Mouse (Mus musculus) CH12.LX (cell line): ENCODE results near the gene Galnt9. TPM values are rescaled to one million over a fixed set of nuclear protein-coding genes. Genes with fewer than 3 reads are reported as not detected.

Experiments
- DNase-seq: peaks from one replicate; pipeline ENCODE4 v3.0.0-alpha.2; 2013; ENCODE audit errors: extremely low read depth
- H3K27ac ChIP-seq: 2 replicates; pipeline ENCODE4 v1.5.1; 2012; ENCODE audit warnings: low read depth, mild to moderate bottlenecking, control low read depth, moderate library complexity; ENCODE audit not compliant: insufficient read depth
- H3K27me3 ChIP-seq: replicated peaks from 2 replicates; pipeline ENCODE3; 2012; ENCODE audit warnings: inconsistent platforms
- H3K36me3 ChIP-seq, 2 experiments: replicated peaks in 1 of 2; 2 replicates each; pipeline versions ENCODE3 to v1.6.1; 2012; ENCODE audit warnings: inconsistent platforms in 1 of 2, low read length in 1 of 2, mild to moderate bottlenecking in 1 of 2, mixed read lengths in 1 of 2, moderate library complexity in 1 of 2; ENCODE audit not compliant: control insufficient read depth in 1 of 2, insufficient read depth in 1 of 2
- H3K4me1 ChIP-seq, 2 experiments: 2 replicates each; pipeline ENCODE4 v1.6.1; 2012; ENCODE audit warnings: inconsistent platforms in 1 of 2, moderate library complexity in 1 of 2; ENCODE audit not compliant: insufficient read depth in 2 of 2, control insufficient read depth in 1 of 2
- H3K4me2 ChIP-seq: 2 replicates; pipeline ENCODE4 v1.6.1; 2012; ENCODE audit warnings: low read depth, mild to moderate bottlenecking, control low read depth; ENCODE audit not compliant: poor library complexity, insufficient read depth, severe bottlenecking
- H3K4me3 ChIP-seq, 3 experiments: fragments of 150-350 bp in 1 of 3; sonication (generic) in 1 of 3; replicated peaks in 1 of 3; 2 replicates each; pipeline versions ENCODE3 to v1.5.1; 2011 to 2012; ENCODE audit warnings: low read depth in 2 of 3, low read length in 2 of 3, mild to moderate bottlenecking in 2 of 3, moderate library complexity in 2 of 3, control low read depth in 1 of 3, improper control_type of control experiment in 1 of 3, inconsistent platforms in 1 of 3, mixed read lengths in 1 of 3; ENCODE audit not compliant: poor library complexity in 1 of 3
- H3K79me2 ChIP-seq: replicated peaks from 2 replicates; pipeline ENCODE4 v1.6.1; 2012; ENCODE audit warnings: mild to moderate bottlenecking, moderate library complexity; ENCODE audit not compliant: control insufficient read depth, poor library complexity, insufficient read depth, severe bottlenecking; ENCODE audit errors: extremely low read depth
- H3K9ac ChIP-seq: 2 replicates; pipeline ENCODE4 v1.6.1; 2012; ENCODE audit warnings: low read depth, mild to moderate bottlenecking, control low read depth, moderate library complexity; ENCODE audit not compliant: insufficient read depth
- H3K9me3 ChIP-seq: replicated peaks from 2 replicates; pipeline ENCODE3; 2012; ENCODE audit warnings: low read length, inconsistent platforms, mixed read lengths
- BHLHE40 ChIP-seq: IDR thresholded peaks from 2 replicates; pipeline ENCODE4 v1.6.1; 2011; ENCODE audit warnings: mild to moderate bottlenecking, low read depth, low read length, improper control_type of control experiment
- E2F4 ChIP-seq: IDR thresholded peaks from 2 replicates; pipeline ENCODE4 v1.6.1; 2011; ENCODE audit warnings: low read depth, low read length, improper control_type of control experiment; ENCODE audit not compliant: insufficient replicate concordance
- ELF1 ChIP-seq: IDR thresholded peaks from 2 replicates; pipeline ENCODE4 v1.6.1; 2014; ENCODE audit warnings: low read depth, mild to moderate bottlenecking, inconsistent platforms, low read length, improper control_type of control experiment
- ETS1 ChIP-seq: conservative IDR thresholded peaks from 2 replicates; pipeline ENCODE4 v1.6.1; 2012; ENCODE audit warnings: low read depth, mild to moderate bottlenecking, inconsistent platforms, low read length, improper control_type of control experiment, moderate library complexity
- MAFK ChIP-seq: IDR thresholded peaks from 2 replicates; pipeline ENCODE4 v1.6.1; 2011; ENCODE audit warnings: low read length, improper control_type of control experiment; ENCODE audit not compliant: insufficient replicate concordance
- MAZ ChIP-seq: IDR thresholded peaks from 2 replicates; pipeline ENCODE4 v1.6.1; 2012; ENCODE audit warnings: low read depth, mild to moderate bottlenecking, inconsistent platforms, low read length, improper control_type of control experiment, moderate library complexity
- MEF2A ChIP-seq: IDR thresholded peaks from 2 replicates; pipeline ENCODE4 v1.6.1; 2014; ENCODE audit warnings: low read depth, mild to moderate bottlenecking, inconsistent platforms, low read length, improper control_type of control experiment, borderline replicate concordance
- NRF1 ChIP-seq: IDR thresholded peaks from 2 replicates; pipeline ENCODE4 v1.6.1; 2014; ENCODE audit warnings: low read depth, mild to moderate bottlenecking, inconsistent platforms, low read length, improper control_type of control experiment, moderate library complexity
- POLR2A ChIP-seq: IDR thresholded peaks from 2 replicates; pipeline ENCODE4 v1.6.1; 2011; ENCODE audit warnings: low read depth, mild to moderate bottlenecking, improper control_type of control experiment, low read length
- TBP ChIP-seq: conservative IDR thresholded peaks from 2 replicates; pipeline ENCODE4 v1.6.1; 2011; ENCODE audit warnings: low read depth, low read length, improper control_type of control experiment
- ZC3H11A ChIP-seq: IDR thresholded peaks from 2 replicates; pipeline ENCODE4 v1.6.1; 2012; ENCODE audit warnings: low read depth, mild to moderate bottlenecking, inconsistent platforms, low read length, improper control_type of control experiment
- ZKSCAN1 ChIP-seq: IDR thresholded peaks from 2 replicates; pipeline ENCODE4 v1.6.1; 2012; ENCODE audit warnings: low read depth, inconsistent platforms, low read length, improper control_type of control experiment, borderline replicate concordance
- ZMIZ1 ChIP-seq: IDR thresholded peaks from 2 replicates; pipeline ENCODE4 v1.6.1; 2012; ENCODE audit warnings: low read depth, mild to moderate bottlenecking, inconsistent platforms, low read length, improper control_type of control experiment
- dilution Hi-C: fragments of 300-500 bp; cut with MboI; formaldehyde crosslinking; loops from 2 replicates; pipeline ENCODE4 v1.14.3; 2020; ENCODE audit warnings: low sequenced_read_pairs; ENCODE audit not compliant: extremely low pct_unique_long_range_greater_than_20kb, extremely low pct_ligation_motif_present
- in situ Hi-C: fragments of 300-500 bp; cut with MboI; formaldehyde crosslinking; loops from 3 replicates; pipeline ENCODE4 v1.14.3; 2019; ENCODE audit warnings: low sequenced_read_pairs, low pct_ligation_motif_present, low pct_unique_long_range_greater_than_20kb, mixed read lengths
- polyA plus RNA-seq: library from polyadenylated mRNA; unstranded; fragments of >175 nt; gene quantifications from 2 replicates; pipeline ENCODE4 v1.2.1, GENCODE M21; 2012; ENCODE audit warnings: low read depth; ENCODE audit not compliant: insufficient read length
- total RNA-seq, 2 experiments: library from RNA; depleted of rRNA; stranded (reverse); fragments of 300-350 nt in 1 of 2; fragments of >200 nt in 1 of 2; gene quantifications; 2 replicates each; pipeline ENCODE4 v1.2.3; 2012 to 2014

Galnt9 gene
- total and polyA plus RNA-seq, 3 experiments = not detected

GRCm38 (mm10) chr5:110562741-110563326 lies 18.7 kb downstream of the Galnt9 start:
- H3K27ac ChIP-seq = no peak overlapping the region
- no peak for DNase-seq
- H3K27me3 ChIP-seq = peaks cover 20% of the 10 kb centered on the region
- no peak overlapping the region for H3K4me3 ChIP-seq
- H3K79me2 ChIP-seq = no peaks in the 10 kb centered on the region
- no peak overlapping the region for H3K9ac ChIP-seq
- in situ Hi-C loops = no loop called here
- H3K4me2 ChIP-seq = no peak overlapping the region
- TF ChIP-seq TBP (no peak), ELF1 (no peak), MAFK (no peak), ZKSCAN1 (no peak), MEF2A (no peak), MAZ (no peak), BHLHE40 (no peak), E2F4 (no peak), NRF1 (no peak), ZC3H11A (no peak)
- TF ChIP-seq, all 38 proteins: peak for 0
- no peaks in the 10 kb centered on the region for H3K4me1 ChIP-seq
- dilution Hi-C loops = no loop called here
- H3K9me3 ChIP-seq = peaks cover 4% of the 10 kb centered on the region
- no peaks in the 10 kb centered on the region for H3K36me3 ChIP-seq

GRCm38 (mm10) chr5:110564986-110565644 lies 21.0 kb downstream of the Galnt9 start:
- no peaks in the 10 kb centered on the region for H3K4me1 ChIP-seq
- no peak overlapping the region for H3K27ac ChIP-seq
- in situ Hi-C loops = no loop called here
- H3K4me2 ChIP-seq = no peak overlapping the region
- H3K9me3 ChIP-seq = peaks cover 4% of the 10 kb centered on the region
- no peaks in the 10 kb centered on the region for H3K36me3 ChIP-seq
- TF ChIP-seq MAFK (no peak), POLR2A (no peak), ETS1 (no peak), ZKSCAN1 (no peak), ZMIZ1 (no peak)
- H3K4me3 ChIP-seq = no peak overlapping the region
- DNase-seq = no peak
- no peaks in the 10 kb centered on the region for H3K79me2 ChIP-seq
- no peak overlapping the region for H3K9ac ChIP-seq
- dilution Hi-C loops = no loop called here
- peaks cover 26% of the 10 kb centered on the region for H3K27me3 ChIP-seq
